Mouse (Mus musculus) forebrain, embryonic 13.5 days (tissue): Measurements from ENCODE around the gene Vps50. TPM values are rescaled to one million over a fixed set of nuclear protein-coding genes. Genes with fewer than 3 reads are reported as not detected.
"Not testable (repeated sequence)": the region's sequence is repeated elsewhere in the genome, so short reads cannot be mapped to it uniquely, and the experiment has no call there.

ENCODE experiments used
- ATAC-seq: fragments of 200-750 bp; cut with Nextera tagmentation; 2 replicates; pipeline ENCODE4 v1.8.0; 2017
- H3K27ac ChIP-seq: fragments of 300-500 bp; sonication (generic); 2 replicates; pipeline ENCODE4 v1.5.1; 2015; ENCODE audit warnings: inconsistent platforms, mild to moderate bottlenecking, moderate library complexity
- H3K27me3 ChIP-seq: fragments of 300-500 bp; sonication (generic); 2 replicates; pipeline ENCODE4 v1.6.1; 2015; ENCODE audit warnings: mild to moderate bottlenecking, inconsistent platforms
- H3K36me3 ChIP-seq: fragments of 300-500 bp; sonication (generic); 2 replicates; pipeline ENCODE4 v1.6.1; 2015; ENCODE audit warnings: mild to moderate bottlenecking, inconsistent platforms; ENCODE audit not compliant: poor library complexity, severe bottlenecking
- H3K4me1 ChIP-seq: fragments of 300-500 bp; sonication (generic); 2 replicates; pipeline ENCODE4 v1.6.1; 2015; ENCODE audit warnings: inconsistent platforms
- H3K4me2 ChIP-seq: fragments of 300-500 bp; sonication (generic); 2 replicates; pipeline ENCODE4 v1.6.1; 2015; ENCODE audit warnings: inconsistent platforms, mild to moderate bottlenecking, moderate library complexity
- H3K4me3 ChIP-seq: fragments of 300-500 bp; sonication (generic); 2 replicates; pipeline ENCODE4 v1.5.1; 2015; ENCODE audit warnings: mild to moderate bottlenecking, inconsistent platforms
- H3K9ac ChIP-seq: fragments of 300-500 bp; sonication (generic); 2 replicates; pipeline ENCODE4 v1.6.1; 2015; ENCODE audit warnings: mild to moderate bottlenecking, inconsistent platforms
- H3K9me3 ChIP-seq: fragments of 300-500 bp; sonication (generic); replicated peaks from 2 replicates; pipeline ENCODE4 v1.6.1; 2016; ENCODE audit warnings: inconsistent platforms
- WGBS: fragments of 180-500 bp; shearing (Covaris S2); methylation state at CpG from one replicate; pipeline ENCODE4 v1.1.7; 2015; 5-methylcytosine and 5-hydroxymethylcytosine counted together
- polyA plus RNA-seq: library from polyadenylated mRNA; unstranded; fragments of >200 nt; fragmentation: Nextera tagmentation; extraction: Ambion mirVana; gene quantifications from 2 replicates; pipeline ENCODE4 v1.2.1, GENCODE M21; 2015

The Vps50 gene
- polyA plus RNA-seq, 1 experiment from 2014 or later: 48.5 TPM

DNA sequence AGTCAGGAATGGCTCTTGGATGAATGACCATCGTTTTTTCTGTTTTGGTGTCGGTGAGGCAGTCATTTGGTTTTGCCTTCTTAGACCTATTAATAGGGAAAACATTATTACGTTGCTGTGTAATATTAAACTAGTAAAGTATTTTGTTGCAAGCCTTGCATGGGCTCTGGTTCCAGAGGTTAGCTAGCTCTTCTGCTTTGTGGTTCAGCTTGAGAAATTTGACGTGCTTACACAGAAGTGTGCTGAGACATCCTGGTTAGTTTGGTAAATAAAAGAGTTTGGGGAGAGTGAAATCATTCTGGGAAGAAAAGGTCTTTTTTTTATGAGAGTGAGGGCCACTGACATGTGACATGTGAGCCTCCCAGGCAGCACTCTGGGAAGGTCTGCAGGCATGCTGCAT lies 45.7 kb downstream of the Vps50 start:
- no peaks in the 10 kb centered on the region for H3K9me3 ChIP-seq
- H3K27me3 ChIP-seq: no peaks in the 10 kb centered on the region
- H3K27ac ChIP-seq: no peak overlapping the region
- H3K9ac ChIP-seq: 0 out of 2 replicates have a peak overlapping the region, but pooled peaks have one; percentile 17
- WGBS: 85% methylated on average over 4 of the region's 4 CpGs
- peaks cover 17% of the 10 kb centered on the region for H3K36me3 ChIP-seq
- H3K4me2 ChIP-seq: no peak overlapping the region
- no peak for ATAC-seq
- no peaks in the 10 kb centered on the region for H3K4me1 ChIP-seq
- H3K4me3 ChIP-seq: no peak overlapping the region

GRCm38 (mm10) chr6:3544970-3545369 lies 46.8 kb downstream of the Vps50 start:
- Histone ChIP-seq H3K4me2 (no peak overlapping the region), H3K27me3 (no peaks in the 10 kb centered on the region), H3K36me3 (peaks cover 17% of the 10 kb centered on the region), H3K9ac (no peak overlapping the region), H3K27ac (no peak overlapping the region), H3K9me3 (no peaks in the 10 kb centered on the region), H3K4me1 (no peaks in the 10 kb centered on the region), H3K4me3 (no peak overlapping the region)
- 35% methylated on average over 1 of the region's 1 CpGs for WGBS
- no peak for ATAC-seq

DNA sequence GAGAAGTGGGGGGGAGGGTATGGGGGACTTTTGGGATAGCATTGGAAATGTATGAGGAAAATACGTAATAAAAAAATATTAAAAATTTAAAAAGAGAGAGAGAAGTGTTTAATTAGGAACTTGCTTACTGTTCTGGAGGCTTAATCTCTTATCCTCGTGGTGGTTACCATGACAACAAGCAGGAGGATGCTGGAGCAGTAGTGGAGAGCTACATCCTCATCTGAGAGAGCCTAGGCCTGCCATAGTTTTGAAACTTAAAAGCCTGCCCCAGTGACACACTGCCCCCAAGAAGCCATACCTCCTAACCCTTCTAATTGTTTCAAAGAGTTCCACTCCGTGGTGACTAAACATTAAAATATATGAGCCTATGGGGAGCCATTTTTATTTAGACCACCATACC lies 50.8 kb downstream of the Vps50 start:
- H3K36me3 ChIP-seq: peaks cover 17% of the 10 kb centered on the region
- WGBS: 65% methylated on average over 3 of the region's 3 CpGs
- ATAC-seq: 0 out of 2 replicates have a peak, but pooled peaks have one; percentile 48

GRCm38 (mm10) chr6:3549992-3550391 lies 51.8 kb downstream of the Vps50 start:
- Histone ChIP-seq H3K27ac (no peak overlapping the region), H3K36me3 (peaks cover 17% of the 10 kb centered on the region), H3K9me3 (no peaks in the 10 kb centered on the region), H3K9ac (no peak overlapping the region), H3K4me1 (no peaks in the 10 kb centered on the region), H3K27me3 (no peaks in the 10 kb centered on the region), H3K4me3 (no peak overlapping the region), H3K4me2 (no peak overlapping the region)
- 94% methylated on average over 1 of the region's 1 CpGs for WGBS
- no peak for ATAC-seq

More for the DNA sequence above, 50.8 kb downstream of the Vps50 start:
- Histone ChIP-seq H3K4me1 (no peaks in the 10 kb centered on the region), H3K4me2 (no peak overlapping the region), H3K4me3 (no peak overlapping the region), H3K9me3 (no peaks in the 10 kb centered on the region), H3K9ac (no peak overlapping the region), H3K27ac (no peak overlapping the region), H3K27me3 (no peaks in the 10 kb centered on the region)

DNA sequence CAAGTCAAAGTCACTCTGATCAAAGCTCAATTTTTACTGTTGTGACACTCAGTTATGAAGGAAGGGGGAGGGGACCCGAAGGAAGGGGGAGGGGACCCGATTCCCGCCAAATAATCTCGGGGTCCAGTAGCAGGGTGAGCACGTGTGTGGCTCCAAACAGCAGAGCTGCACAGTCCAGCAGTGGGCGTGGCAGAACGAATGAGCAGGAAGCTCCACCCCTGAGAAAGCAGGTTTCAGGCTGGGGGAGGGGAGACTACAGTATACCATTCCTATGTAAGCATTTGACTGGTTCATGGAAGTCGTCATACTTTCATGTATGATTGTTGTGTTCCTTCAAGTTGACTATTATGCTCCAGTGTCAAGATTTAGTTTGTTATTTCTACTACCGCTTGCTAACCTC lies 54.5 kb downstream of the Vps50 start:
- not testable (repeated sequence) for H3K4me1 ChIP-seq

DNA sequence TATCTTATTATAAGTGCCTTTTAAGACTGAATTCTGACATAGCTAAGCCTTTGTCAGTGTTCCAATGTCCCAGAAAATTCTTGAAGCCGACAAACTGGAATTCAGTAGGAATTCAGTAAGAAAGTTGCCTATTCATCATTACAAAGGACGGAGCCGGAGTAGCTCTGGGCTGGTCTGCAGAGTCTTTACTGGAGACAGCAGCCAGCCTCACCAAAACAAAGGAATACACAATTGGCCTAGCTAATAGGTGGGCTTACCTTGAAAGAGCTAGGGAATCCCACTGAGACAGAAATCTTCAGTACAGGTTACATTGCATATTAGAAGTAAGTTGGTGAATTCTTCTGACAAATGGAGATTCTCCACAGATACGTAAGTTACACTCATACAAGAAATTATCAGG lies 59.0 kb downstream of the Vps50 start:
- Histone ChIP-seq H3K4me2 (no peak overlapping the region), H3K4me1 (no peaks in the 10 kb centered on the region), H3K36me3 (peaks cover 6% of the 10 kb centered on the region), H3K27me3 (no peaks in the 10 kb centered on the region), H3K9me3 (no peaks in the 10 kb centered on the region), H3K27ac (no peak overlapping the region), H3K4me3 (no peak overlapping the region), H3K9ac (no peak overlapping the region)
- ATAC-seq: no peak
- 66% methylated on average over 4 of the region's 4 CpGs for WGBS

More for the DNA sequence above, 54.5 kb downstream of the Vps50 start:
- H3K36me3 ChIP-seq: peaks cover 11% of the 10 kb centered on the region
- ATAC-seq, H3K4me2 ChIP-seq, H3K27ac ChIP-seq, H3K9me3 ChIP-seq, H3K9ac ChIP-seq, H3K4me3 ChIP-seq, H3K27me3 ChIP-seq: not testable (repeated sequence)
- 87% methylated on average over 9 of the region's 9 CpGs for WGBS

GRCm38 (mm10) chr6:3560009-3560408 lies 61.8 kb downstream of the Vps50 start:
- Histone ChIP-seq H3K9me3 (no peaks in the 10 kb centered on the region), H3K36me3 (peaks cover 6% of the 10 kb centered on the region), H3K27ac (no peak overlapping the region), H3K9ac (no peak overlapping the region), H3K4me1 (no peaks in the 10 kb centered on the region), H3K4me2 (no peak overlapping the region), H3K27me3 (no peaks in the 10 kb centered on the region), H3K4me3 (no peak overlapping the region)
- WGBS: 63% methylated on average over 5 of the region's 5 CpGs
- ATAC-seq: peak; percentile 29; the same call in 1 of the 2 replicates

DNA sequence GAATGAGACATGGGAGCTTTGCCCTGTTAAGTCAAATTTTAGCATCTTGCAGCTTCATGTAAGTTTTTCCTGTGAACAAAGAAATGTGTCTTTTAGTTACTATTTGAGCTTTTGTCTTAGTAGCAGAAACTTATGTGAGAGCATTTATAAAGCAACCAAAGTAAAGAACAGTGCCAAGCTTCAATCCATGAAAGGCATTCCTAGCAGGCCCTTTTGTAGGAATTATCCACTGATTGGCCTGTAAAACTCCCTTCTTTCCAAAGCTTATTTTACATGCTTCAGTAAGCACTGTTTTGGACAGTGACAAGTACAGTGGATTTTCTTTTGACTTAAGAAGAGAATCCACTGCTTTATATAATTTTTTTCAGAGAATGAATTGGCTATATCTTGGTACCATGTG lies 64.1 kb downstream of the Vps50 start:
- peak; percentile 45; the same call in 1 of the 2 replicates for ATAC-seq
- no peak overlapping the region for H3K9ac ChIP-seq
- H3K9me3 ChIP-seq: no peaks in the 10 kb centered on the region
- no peak overlapping the region for H3K4me2 ChIP-seq
- no peak overlapping the region for H3K27ac ChIP-seq
- H3K36me3 ChIP-seq: no peaks in the 10 kb centered on the region
- no peaks in the 10 kb centered on the region for H3K4me1 ChIP-seq
- no peaks in the 10 kb centered on the region for H3K27me3 ChIP-seq
- no peak overlapping the region for H3K4me3 ChIP-seq

GRCm38 (mm10) chr6:3564118-3564517 lies 65.9 kb downstream of the Vps50 start:
- H3K9ac ChIP-seq, H3K36me3 ChIP-seq, H3K9me3 ChIP-seq, ATAC-seq, H3K27me3 ChIP-seq, H3K4me2 ChIP-seq, H3K27ac ChIP-seq, H3K4me1 ChIP-seq, H3K4me3 ChIP-seq: not testable (repeated sequence)

GRCm38 (mm10) chr6:3565005-3565404 lies 66.8 kb downstream of the Vps50 start:
- no peaks in the 10 kb centered on the region for H3K36me3 ChIP-seq
- H3K27ac ChIP-seq: no peak overlapping the region
- no peak overlapping the region for H3K4me3 ChIP-seq
- no peak overlapping the region for H3K9ac ChIP-seq
- H3K9me3 ChIP-seq: no peaks in the 10 kb centered on the region
- no peaks in the 10 kb centered on the region for H3K4me1 ChIP-seq
- 90% methylated on average over 4 of the region's 4 CpGs for WGBS
- no peak overlapping the region for H3K4me2 ChIP-seq
- H3K27me3 ChIP-seq: no peaks in the 10 kb centered on the region
- ATAC-seq: no peak

DNA sequence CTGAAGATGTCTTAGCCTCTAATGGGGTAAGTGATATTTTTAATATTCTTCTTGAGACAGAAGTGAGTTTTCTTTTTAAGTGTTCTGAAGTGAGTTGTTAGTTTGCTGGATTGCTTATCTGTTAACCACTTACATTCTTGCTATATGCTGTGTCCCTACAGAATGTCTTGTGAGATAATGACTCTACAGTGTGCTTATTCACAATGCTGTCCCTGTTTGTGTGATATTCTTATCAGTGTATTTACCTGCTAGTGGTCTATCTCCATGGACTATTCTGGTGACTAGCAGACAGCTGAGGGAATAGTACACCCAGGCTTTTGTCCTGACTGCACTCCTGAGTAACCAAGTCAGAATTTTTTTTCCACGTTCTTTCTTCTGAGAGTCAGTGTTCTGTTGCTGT lies 67.5 kb downstream of the Vps50 start:
- no peak overlapping the region for H3K9ac ChIP-seq
- H3K27ac ChIP-seq: no peak overlapping the region
- no peak overlapping the region for H3K4me2 ChIP-seq
- WGBS: 95% methylated on average over 1 of the region's 1 CpGs
- H3K9me3 ChIP-seq: no peaks in the 10 kb centered on the region
- no peaks in the 10 kb centered on the region for H3K4me1 ChIP-seq
- H3K27me3 ChIP-seq: no peaks in the 10 kb centered on the region
- no peak for ATAC-seq
- no peaks in the 10 kb centered on the region for H3K36me3 ChIP-seq
- no peak overlapping the region for H3K4me3 ChIP-seq

GRCm38 (mm10) chr6:3567071-3567610 lies 69.0 kb downstream of the Vps50 start:
- Histone ChIP-seq H3K27me3 (no peaks in the 10 kb centered on the region), H3K9ac (no peak overlapping the region), H3K9me3 (no peaks in the 10 kb centered on the region), H3K4me1 (no peaks in the 10 kb centered on the region), H3K36me3 (peaks cover 11% of the 10 kb centered on the region; the same call in 1 of the 2 replicates), H3K4me2 (no peak overlapping the region), H3K4me3 (no peak overlapping the region), H3K27ac (no peak overlapping the region)
- no peak for ATAC-seq
- 93% methylated on average over 7 of the region's 7 CpGs for WGBS

DNA sequence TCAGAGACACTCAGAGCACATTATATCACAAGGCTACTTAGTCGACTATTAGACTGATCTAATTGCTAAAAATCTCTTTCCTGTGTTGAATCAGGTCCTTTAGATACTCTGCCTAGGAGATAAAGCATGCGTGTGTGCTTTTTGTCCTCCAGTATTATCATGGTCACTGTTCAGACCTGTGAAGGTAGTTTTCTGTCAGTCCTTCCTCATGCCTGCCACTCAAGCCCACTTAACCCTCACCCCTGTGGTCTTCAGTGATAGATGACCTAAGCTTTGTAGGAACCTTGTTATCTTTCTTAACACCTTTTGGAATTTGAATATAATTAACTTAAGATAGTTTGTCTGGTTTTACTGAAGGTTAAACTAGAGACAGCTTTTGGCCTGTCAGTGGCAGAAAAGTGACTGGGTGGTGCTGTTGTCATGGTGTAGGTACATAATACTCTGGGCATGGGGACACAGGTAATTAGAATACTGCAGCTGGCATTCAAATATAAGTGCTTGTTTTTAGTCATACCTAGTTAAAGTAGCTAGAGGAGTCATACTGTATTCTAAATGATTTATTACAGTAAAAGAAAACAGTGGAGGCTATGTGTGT lies 74.1 kb downstream of the Vps50 start:
- WGBS: 80% methylated on average over 2 of the region's 2 CpGs
- Histone ChIP-seq H3K9ac (no peak overlapping the region), H3K9me3 (no peaks in the 10 kb centered on the region), H3K4me1 (no peaks in the 10 kb centered on the region), H3K4me3 (no peak overlapping the region), H3K4me2 (no peak overlapping the region), H3K27me3 (no peaks in the 10 kb centered on the region), H3K27ac (no peak overlapping the region), H3K36me3 (peaks cover 19% of the 10 kb centered on the region; the same call in 1 of the 2 replicates)
- no peak for ATAC-seq
